Mouse (Mus musculus) heart, embryonic 12.5 days (tissue): ENCODE results near the gene B4galt3. TPM values are rescaled to one million over a fixed set of nuclear protein-coding genes. Genes with fewer than 3 reads are reported as not detected.

Source experiments
- ATAC-seq: fragments of 200-750 bp; cut with Nextera tagmentation; 2 replicates; pipeline ENCODE4 v1.8.0; 2017; ENCODE audit warnings: moderate TSS enrichment, moderate library complexity; ENCODE audit not compliant: insufficient number of reproducible peaks, low FRiP score
- H3K27ac ChIP-seq: fragments of 300-500 bp; sonication (generic); 2 replicates; pipeline ENCODE4 v1.5.1; 2016; ENCODE audit warnings: mild to moderate bottlenecking, moderate library complexity; ENCODE audit not compliant: poor library complexity, severe bottlenecking
- H3K27me3 ChIP-seq: fragments of 300-500 bp; sonication (generic); replicated peaks from 2 replicates; pipeline ENCODE4 v1.6.1; 2016; ENCODE audit warnings: mild to moderate bottlenecking, moderate library complexity
- H3K36me3 ChIP-seq: fragments of 300-500 bp; sonication (generic); 2 replicates; pipeline ENCODE4 v1.6.1; 2016; ENCODE audit warnings: mild to moderate bottlenecking, moderate library complexity
- H3K4me1 ChIP-seq: fragments of 300-500 bp; sonication (generic); replicated peaks from 2 replicates; pipeline ENCODE4 v1.6.1; 2016; ENCODE audit warnings: mild to moderate bottlenecking
- H3K4me2 ChIP-seq: fragments of 300-500 bp; sonication (generic); 2 replicates; pipeline ENCODE4 v1.6.1; 2016; ENCODE audit warnings: mild to moderate bottlenecking, moderate library complexity
- H3K4me3 ChIP-seq: fragments of 300-500 bp; sonication (generic); 2 replicates; pipeline ENCODE4 v1.5.1; 2016; ENCODE audit warnings: mild to moderate bottlenecking
- H3K9ac ChIP-seq: fragments of 300-500 bp; sonication (generic); 2 replicates; pipeline ENCODE4 v1.6.1; 2016; ENCODE audit warnings: mild to moderate bottlenecking, moderate library complexity
- H3K9me3 ChIP-seq: fragments of 300-500 bp; sonication (generic); replicated peaks from 2 replicates; pipeline ENCODE4 v1.6.1; 2016; ENCODE audit warnings: mild to moderate bottlenecking, moderate library complexity
- WGBS: fragments of 180-500 bp; shearing (Covaris S2); methylation state at CpG from one replicate; pipeline ENCODE4 v1.1.7; 2016; 5-methylcytosine and 5-hydroxymethylcytosine counted together
- polyA plus RNA-seq: library from polyadenylated mRNA; unstranded; fragments of >200 nt; fragmentation: Nextera tagmentation; extraction: Ambion mirVana; gene quantifications from 2 replicates; pipeline ENCODE4 v1.2.1, GENCODE M21; 2016

B4galt3 gene
- polyA plus RNA-seq, 1 experiment from 2014 or later, result 49.5 TPM

- Histone ChIP-seq H3K9me3 (no peaks in the 10 kb centered on the region), H3K27ac (no peak overlapping the region), H3K27me3 (no peaks in the 10 kb centered on the region), H3K4me3 (no peak overlapping the region), H3K4me2 (no peak overlapping the region), H3K4me1 (peaks cover 18% of the 10 kb centered on the region), H3K36me3 (peaks cover 16% of the 10 kb centered on the region), H3K9ac (no peak overlapping the region)
- WGBS, result 51% methylated on average over 1 of the region's 1 CpGs
- ATAC-seq, result no peak
These were observed 1.8 kb upstream of the B4galt3 start for GRCm38 (mm10) chr1:171268341-171268740.

- H3K4me2 ChIP-seq, result peak overlapping the region; percentile 95
- under 1% methylated on average over 19 of the region's 19 CpGs for WGBS
- peak overlapping the region; percentile 88 for H3K9ac ChIP-seq
- H3K27me3 ChIP-seq, result no peaks in the 10 kb centered on the region
- H3K9me3 ChIP-seq, result no peaks in the 10 kb centered on the region
- peak; percentile 75 for ATAC-seq
- peaks cover 12% of the 10 kb centered on the region for H3K4me1 ChIP-seq
- H3K4me3 ChIP-seq, result peak overlapping the region; percentile 85
- peak overlapping the region; percentile 39 for H3K27ac ChIP-seq
- H3K36me3 ChIP-seq, result peaks cover 38% of the 10 kb centered on the region
These were observed 409 bp downstream of the B4galt3 start for GRCm38 (mm10) chr1:171270573-171270900.

DNA sequence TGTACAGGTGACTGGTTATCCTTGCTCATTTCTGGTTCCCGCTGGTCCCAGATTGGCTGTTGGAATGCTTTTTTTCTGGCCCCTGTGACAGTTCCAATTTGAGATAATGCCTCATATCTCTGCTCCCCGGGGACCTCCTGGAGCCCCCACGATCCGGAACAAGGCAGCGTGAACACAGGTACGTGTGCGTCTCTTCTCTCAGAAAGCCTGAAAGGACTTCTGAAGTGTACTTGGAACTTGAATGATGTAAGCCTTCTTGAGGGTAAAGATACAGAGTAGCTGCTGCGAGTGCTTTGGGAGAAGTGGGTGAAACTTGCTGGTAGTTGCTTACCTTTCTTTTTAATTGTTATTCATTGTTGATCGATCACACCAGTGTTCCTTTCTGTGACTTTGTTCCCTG, 1.1 kb downstream of the B4galt3 start:
- ATAC-seq, result no peak
- peak overlapping the region; percentile 85 for H3K4me3 ChIP-seq
- WGBS, result 37% methylated on average over 9 of the region's 9 CpGs
- no peaks in the 10 kb centered on the region for H3K27me3 ChIP-seq
- 0 out of 2 replicates have a peak overlapping the region, but pooled peaks have one; percentile 16 for H3K27ac ChIP-seq
- H3K9me3 ChIP-seq, result no peaks in the 10 kb centered on the region
- H3K9ac ChIP-seq, result peak overlapping the region; percentile 88
- peaks cover 45% of the 10 kb centered on the region for H3K36me3 ChIP-seq
- H3K4me1 ChIP-seq, result peaks cover 12% of the 10 kb centered on the region
- H3K4me2 ChIP-seq, result peak overlapping the region; percentile 95

DNA sequence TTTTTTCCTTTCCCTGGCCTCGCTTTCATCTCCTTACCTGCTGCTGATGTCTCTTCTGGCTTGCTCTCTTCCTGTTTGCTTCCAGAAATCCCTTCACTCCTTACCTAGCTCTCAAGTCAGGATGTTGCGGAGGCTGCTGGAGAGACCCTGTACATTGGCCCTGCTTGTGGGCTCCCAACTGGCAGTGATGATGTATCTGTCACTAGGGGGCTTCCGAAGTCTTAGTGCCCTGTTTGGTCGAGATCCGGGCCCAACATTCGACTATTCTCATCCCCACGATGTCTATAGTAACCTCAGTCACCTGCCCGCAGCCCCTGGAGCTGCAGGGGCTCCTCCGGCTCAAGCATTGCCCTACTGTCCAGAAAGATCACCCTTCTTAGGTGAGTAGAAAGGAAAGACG, 1.5 kb downstream of the B4galt3 start:
- peak overlapping the region; percentile 95; the same call in 1 of the 2 replicates for H3K4me2 ChIP-seq
- no peaks in the 10 kb centered on the region for H3K9me3 ChIP-seq
- peaks cover 49% of the 10 kb centered on the region for H3K36me3 ChIP-seq
- H3K27ac ChIP-seq, result no peak overlapping the region
- 66% methylated on average over 10 of the region's 10 CpGs for WGBS
- no peak for ATAC-seq
- H3K9ac ChIP-seq, result no peak overlapping the region
- H3K4me1 ChIP-seq, result peaks cover 12% of the 10 kb centered on the region
- no peaks in the 10 kb centered on the region for H3K27me3 ChIP-seq
- H3K4me3 ChIP-seq, result no peak overlapping the region

GRCm38 (mm10) chr1:171272086-171272485, 2.0 kb downstream of the B4galt3 start:
- peaks cover 12% of the 10 kb centered on the region for H3K4me1 ChIP-seq
- H3K4me3 ChIP-seq, result no peak overlapping the region
- 0 out of 2 replicates have a peak overlapping the region, but pooled peaks have one; percentile 95 for H3K4me2 ChIP-seq
- no peak overlapping the region for H3K9ac ChIP-seq
- H3K27ac ChIP-seq, result no peak overlapping the region
- no peaks in the 10 kb centered on the region for H3K9me3 ChIP-seq
- H3K27me3 ChIP-seq, result no peaks in the 10 kb centered on the region
- 91% methylated on average over 3 of the region's 3 CpGs for WGBS
- ATAC-seq, result no peak
- peaks cover 53% of the 10 kb centered on the region for H3K36me3 ChIP-seq

- Histone ChIP-seq H3K27me3 (no peaks in the 10 kb centered on the region), H3K27ac (no peak overlapping the region), H3K9me3 (no peaks in the 10 kb centered on the region), H3K9ac (no peak overlapping the region), H3K36me3 (peaks cover 72% of the 10 kb centered on the region), H3K4me1 (peaks cover 12% of the 10 kb centered on the region), H3K4me3 (no peak overlapping the region), H3K4me2 (no peak overlapping the region)
- no peak for ATAC-seq
- 95% methylated on average over 12 of the region's 12 CpGs for WGBS
These were observed 4.0 kb downstream of the B4galt3 start for GRCm38 (mm10) chr1:171274171-171274570.

DNA sequence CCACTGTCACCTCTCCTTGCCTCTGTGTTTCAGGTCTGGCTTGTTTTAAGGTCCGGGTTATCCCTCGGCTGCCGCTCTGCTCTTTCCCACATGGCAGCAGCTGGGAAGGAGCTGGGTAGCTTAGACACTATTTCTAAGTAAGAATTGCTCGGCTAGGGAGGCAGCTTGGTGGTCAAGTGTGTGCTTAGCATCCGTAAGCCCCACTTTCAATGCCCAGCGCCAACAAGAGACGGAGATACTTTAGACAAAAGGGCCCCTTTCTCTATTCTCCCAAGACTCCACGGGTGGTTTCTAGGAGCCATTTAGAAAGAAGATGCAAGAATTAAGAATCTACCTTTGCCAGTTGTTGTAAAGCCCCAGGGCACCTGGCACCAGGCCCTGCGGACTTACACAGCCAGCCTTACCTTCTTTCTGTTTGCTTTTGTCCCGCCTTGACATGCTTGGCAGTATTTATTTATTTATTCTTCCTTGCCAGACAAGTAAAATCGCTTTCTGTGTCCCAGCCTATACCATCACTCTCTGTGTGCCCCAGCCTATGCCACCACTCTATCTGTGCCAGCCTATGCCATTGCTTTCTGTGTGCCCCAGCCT, 5.1 kb downstream of the B4galt3 start:
- no peak overlapping the region for H3K4me2 ChIP-seq
- H3K4me3 ChIP-seq, result no peak overlapping the region
- no peaks in the 10 kb centered on the region for H3K27me3 ChIP-seq
- no peak for ATAC-seq
- 89% methylated on average over 11 of the region's 11 CpGs for WGBS
- H3K9ac ChIP-seq, result no peak overlapping the region
- no peak overlapping the region for H3K27ac ChIP-seq
- no peaks in the 10 kb centered on the region for H3K9me3 ChIP-seq
- H3K36me3 ChIP-seq, result peaks cover 72% of the 10 kb centered on the region
- H3K4me1 ChIP-seq, result peaks cover 17% of the 10 kb centered on the region

- no peaks in the 10 kb centered on the region for H3K27me3 ChIP-seq
- H3K9ac ChIP-seq, result no peak overlapping the region
- H3K4me3 ChIP-seq, result no peak overlapping the region
- no peaks in the 10 kb centered on the region for H3K9me3 ChIP-seq
- WGBS, result 93% methylated on average over 14 of the region's 14 CpGs
- H3K4me1 ChIP-seq, result peaks cover 14% of the 10 kb centered on the region
- ATAC-seq, result no peak
- H3K4me2 ChIP-seq, result no peak overlapping the region
- H3K36me3 ChIP-seq, result peaks cover 72% of the 10 kb centered on the region
- H3K27ac ChIP-seq, result no peak overlapping the region
These were observed 6.1 kb downstream of the B4galt3 start for GRCm38 (mm10) chr1:171276110-171276748.

DNA sequence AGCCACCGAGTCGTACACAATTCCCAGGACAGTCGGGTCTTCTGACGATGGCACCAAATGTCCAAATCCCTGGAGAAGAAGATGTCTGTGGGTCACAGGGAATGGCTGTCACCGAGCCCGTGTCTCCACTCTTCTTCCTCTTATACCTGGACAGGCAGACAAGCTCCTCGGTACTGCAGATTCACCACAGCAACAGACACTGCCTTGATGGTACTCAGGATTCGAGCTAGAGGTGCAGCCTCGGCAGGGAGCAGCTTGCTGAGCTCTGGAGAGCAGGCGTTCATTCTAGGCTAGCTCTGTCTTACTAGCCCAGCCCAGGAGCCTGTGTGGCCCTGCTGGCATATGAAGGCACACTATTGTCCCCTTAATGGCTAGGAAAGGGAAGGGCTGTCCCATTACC, 7.6 kb downstream of the B4galt3 start:
- no peak overlapping the region for H3K9ac ChIP-seq
- H3K27ac ChIP-seq, result no peak overlapping the region
- no peak for ATAC-seq
- H3K4me2 ChIP-seq, result no peak overlapping the region
- peaks cover 69% of the 10 kb centered on the region for H3K36me3 ChIP-seq
- H3K4me1 ChIP-seq, result peaks cover 16% of the 10 kb centered on the region
- 88% methylated on average over 10 of the region's 10 CpGs for WGBS
- no peaks in the 10 kb centered on the region for H3K9me3 ChIP-seq
- no peak overlapping the region for H3K4me3 ChIP-seq
- H3K27me3 ChIP-seq, result no peaks in the 10 kb centered on the region

DNA sequence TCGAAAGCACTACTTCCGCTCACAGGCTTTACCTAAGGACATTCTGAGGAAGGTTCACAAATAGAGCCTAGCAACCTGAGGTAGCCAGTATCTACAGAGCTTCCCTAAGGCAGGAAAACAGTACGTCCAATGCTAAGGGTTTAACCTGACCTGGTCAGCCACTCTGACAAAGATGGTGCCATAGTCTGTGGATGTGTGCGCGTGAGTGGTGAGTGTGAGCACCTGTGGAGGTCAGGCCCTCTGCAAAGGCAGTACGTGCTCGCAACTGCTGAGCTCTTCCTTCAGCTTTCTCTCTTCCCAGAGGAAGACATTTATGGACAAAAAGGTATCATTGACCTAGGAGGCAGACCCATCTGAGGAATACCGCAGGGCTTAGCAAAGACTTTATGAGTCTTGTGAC, 8.3 kb downstream of the B4galt3 start:
- Histone ChIP-seq H3K9me3 (no peaks in the 10 kb centered on the region), H3K9ac (no peak overlapping the region), H3K27me3 (no peaks in the 10 kb centered on the region), H3K4me2 (no peak overlapping the region), H3K36me3 (peaks cover 69% of the 10 kb centered on the region), H3K27ac (no peak overlapping the region), H3K4me3 (no peak overlapping the region), H3K4me1 (peaks cover 16% of the 10 kb centered on the region)
- ATAC-seq, result no peak
- 93% methylated on average over 8 of the region's 8 CpGs for WGBS

GRCm38 (mm10) chr1:171279012-171279705, 9.0 kb downstream of the B4galt3 start:
- Histone ChIP-seq H3K4me3 (peak overlapping the region; percentile 72), H3K36me3 (peaks cover 67% of the 10 kb centered on the region), H3K9me3 (no peaks in the 10 kb centered on the region), H3K4me1 (peaks cover 16% of the 10 kb centered on the region), H3K27me3 (no peaks in the 10 kb centered on the region), H3K27ac (no peak overlapping the region), H3K4me2 (peak overlapping the region; percentile 82), H3K9ac (peak overlapping the region; percentile 84)
- no peak for ATAC-seq
- WGBS, result 84% methylated on average over 14 of the region's 14 CpGs
